8 mouse cellular contexts compared by ENCODE assay signal in genomic region chr15:91573111-91573538, GRCm38 (mm10). TPM values are rescaled to one million over a fixed set of nuclear protein-coding genes. Genes with fewer than 3 reads are reported as not detected.
DNase-seq lines count a peak whose midpoint lies in the region; ATAC-seq and TF ChIP-seq lines count a peak whose summit lies in the region.

Gene Slc2a13 (minus strand): TSS chr15:91573261.

- no peak for TF ChIP-seq CTCF in G1E (IDR thresholded peaks at IDR 0.05; ENCODE audit: low read depth, low read length)
- TF ChIP-seq CTCF in forebrain, postnatal 0 days (IDR thresholded peaks at IDR 0.05; ENCODE audit: low read depth): peak; percentile 49
- no peak; the same call in 1 of the 2 replicates for TF ChIP-seq CTCF in layer of hippocampus, adult 2 months (conservative IDR thresholded peaks at IDR 0.05)
- TF ChIP-seq CTCF in lung, adult 2 months (IDR thresholded peaks at IDR 0.05; ENCODE audit: insufficient read depth, low read length): no peak

- ATAC-seq in G1E (ENCODE audit: extremely low read depth, insufficient number of reproducible peaks, low FRiP score, poor library complexity, severe bottlenecking): no peak
- ATAC-seq in forebrain, postnatal 0 days: peak; percentile 96
- ATAC-seq in neutrophil, adult 5-6 weeks (ENCODE audit: extremely low read depth, insufficient number of reproducible peaks, low FRiP score, poor library complexity, severe bottlenecking): peak; percentile 54

- peak within 1 kb of the TSS; percentile 84 for H3K9ac ChIP-seq in forebrain, postnatal 0 days

- TF ChIP-seq POLR2A in lung, adult 2 months (IDR thresholded peaks at IDR 0.05; ENCODE audit: borderline replicate concordance, extremely low read depth, low read depth, low read length): peak; percentile 56; the same call in 1 of the 2 replicates

- no peak for DNase-seq in G1E (ENCODE audit: low spot score)
- DNase-seq in cerebellum, adult 18-20 months: peak; percentile 92 to 94
- peak; percentile 93 for DNase-seq in forebrain, postnatal 0 days
- DNase-seq in heart, postnatal 36 days: peak; percentile 80 to 82
- peak; percentile 91 to 93 for DNase-seq in layer of hippocampus, adult 2 months (ENCODE audit: low spot score in 2 of 2)
- DNase-seq in lung, adult 2 months: peak; percentile 80
- DNase-seq in testis, postnatal 14 days (ENCODE audit: low spot score): peak; percentile 87

- no peaks in the 10 kb centered on the region for H3K27me3 ChIP-seq in G1E (ENCODE audit: insufficient read depth, low read length)
- H3K27me3 ChIP-seq in forebrain, postnatal 0 days (ENCODE audit: insufficient read depth, low read length): no peaks in the 10 kb centered on the region

- H3K9me3 ChIP-seq in G1E (replicated peaks): peaks cover 40% of the 10 kb centered on the region
- no peaks in the 10 kb centered on the region for H3K9me3 ChIP-seq in forebrain, postnatal 0 days (ENCODE audit: low read length)

- WGBS in forebrain, postnatal 0 days: under 1% methylated on average over 26 of the region's 26 CpGs
- WGBS in lung, adult 2 months: under 1% methylated on average over 26 of the region's 26 CpGs

- peak within 1 kb of the TSS; percentile 74 for H3K27ac ChIP-seq in forebrain, postnatal 0 days (ENCODE audit: low read depth, low read length)
- peak within 1 kb of the TSS; percentile 90 for H3K27ac ChIP-seq in layer of hippocampus, adult 2 months

- peak within 1 kb of the TSS; percentile 93 for H3K4me2 ChIP-seq in forebrain, postnatal 0 days (ENCODE audit: low read depth)

- intact Hi-C loops in heart, postnatal 36 days (cut with DNase I): no loop called here

- H3K36me3 ChIP-seq in G1E (replicated peaks): no peaks in the 10 kb centered on the region
- H3K36me3 ChIP-seq in forebrain, postnatal 0 days (ENCODE audit: insufficient read depth): no peaks in the 10 kb centered on the region

- peak within 1 kb of the TSS; percentile 9; the same call in 1 of the 2 replicates for H3K4me3 ChIP-seq in G1E (ENCODE audit: low read depth, low read length)
- H3K4me3 ChIP-seq in forebrain, postnatal 0 days (ENCODE audit: low read depth, low read length): peak within 1 kb of the TSS; percentile 64
- H3K4me3 ChIP-seq in layer of hippocampus, adult 2 months: peak within 1 kb of the TSS; percentile 77
- H3K4me3 ChIP-seq in lung, adult 2 months (replicated peaks; ENCODE audit: extremely low read depth, low read depth, low read length): peak within 1 kb of the TSS; percentile 71

- no peaks in the 10 kb centered on the region for H3K4me1 ChIP-seq in G1E (ENCODE audit: insufficient read depth, low read depth, low read length)
- H3K4me1 ChIP-seq in forebrain, postnatal 0 days (ENCODE audit: insufficient read depth): 0 out of 2 replicates have a peak, but pooled peaks cover 3% of the 10 kb centered on the region
- H3K4me1 ChIP-seq in lung, adult 2 months (ENCODE audit: control insufficient read depth, insufficient read depth, low read length): peaks cover 3% of the 10 kb centered on the region

RNA-seq across cellular contexts. Expression of gene Slc2a13, which starts in this region (rescaled TPM):
- not detected in 2 replicates for total RNA-seq in G1E (2014; fragmentation: Nextera tagmentation)
- total RNA-seq in G1E (2017): 0.05 and 0.06 TPM in 2 replicates
- polyA plus RNA-seq in G1E (2012): not detected in 2 replicates
- total RNA-seq in forebrain, postnatal 0 days (2014; rRNA removed): 18.9 and 27.3 TPM in 2 replicates
- 2.1 and 2.7 TPM in 2 replicates for polyA plus RNA-seq in forebrain, postnatal 0 days (2015; fragmentation: Nextera tagmentation; extraction: Ambion mirVana)
- 1 to 10 TPM; 1.0 to 1.1 TPM for total RNA-seq in heart, postnatal 36 days (2021)
- 10 to 100 TPM; 66.8 to 71.7 TPM for total RNA-seq in layer of hippocampus, adult 2 months (2021)
- 1.6 and 2.0 TPM in 2 replicates for polyA plus RNA-seq in lung, adult 2 months (2012; rRNA removed)
- under 0.01 and 0.23 TPM in 2 replicates for total RNA-seq in neutrophil, adult 5-6 weeks (2017)

Comparison
In these comparisons a context has a peak if more than half of its experiments do, and no peak if none do; other contexts are left out.
1. Peak in ATAC-seq in neutrophil, adult 5-6 weeks; RNA of the gene not detected or under 1 TPM.
2. H3K4me3 ChIP-seq: peak in every context shown above with its lines; median percentile 77 in layer of hippocampus, adult 2 months; 71 in lung, adult 2 months; 64 in forebrain, postnatal 0 days; 9 in G1E.